Mouse (Mus musculus) adrenal gland, postnatal 25 days (tissue): Measurements from ENCODE around the gene Prrx2. TPM values are rescaled to one million over a fixed set of nuclear protein-coding genes. Genes with fewer than 3 reads are reported as not detected.

Source experiments
- DNase-seq: peaks from one replicate; pipeline ENCODE4 v3.0.0; 2021; ENCODE audit warnings: mixed read lengths
- total RNA-seq: library from RNA; stranded (reverse); gene quantifications from 2 replicates; pipeline ENCODE4 v1.2.3, GENCODE M21; 2021

Prrx2 gene
- total RNA-seq, 1 experiment from 2014 or later, result 0.76 TPM

GRCm38 (mm10) chr2:30870863-30871262, 36.1 kb downstream of the Prrx2 start:
- no peak for DNase-seq

- DNase-seq, result no peak
Measured at GRCm38 (mm10) chr2:30872669-30873068, 37.9 kb downstream of the Prrx2 start.

- DNase-seq, result no peak
Measured at GRCm38 (mm10) chr2:30874445-30874844, 39.7 kb downstream of the Prrx2 start.

GRCm38 (mm10) chr2:30875096-30875495, 40.3 kb downstream of the Prrx2 start:
- DNase-seq, result no peak

- no peak for DNase-seq
Measured at GRCm38 (mm10) chr2:30875621-30876432, 41.1 kb downstream of the Prrx2 start.

- DNase-seq, result no peak
Measured at GRCm38 (mm10) chr2:30879481-30879880, 44.7 kb downstream of the Prrx2 start.

GRCm38 (mm10) chr2:30881215-30881614, 46.4 kb downstream of the Prrx2 start:
- no peak for DNase-seq

GRCm38 (mm10) chr2:30884852-30885373, 50.1 kb downstream of the Prrx2 start:
- no peak for DNase-seq

- no peak for DNase-seq
Measured at GRCm38 (mm10) chr2:30885453-30886163, 50.8 kb downstream of the Prrx2 start.

- peak; percentile 32 for DNase-seq
Measured at GRCm38 (mm10) chr2:30891002-30891401, 56.2 kb downstream of the Prrx2 start.

GRCm38 (mm10) chr2:30893399-30893798, 58.6 kb downstream of the Prrx2 start:
- no peak for DNase-seq

GRCm38 (mm10) chr2:30893946-30894345, 59.2 kb downstream of the Prrx2 start:
- no peak for DNase-seq

GRCm38 (mm10) chr2:30897291-30897690, 62.5 kb downstream of the Prrx2 start:
- no peak for DNase-seq

- DNase-seq, result no peak
Measured at GRCm38 (mm10) chr2:30899397-30900069, 64.8 kb downstream of the Prrx2 start.

GRCm38 (mm10) chr2:30901646-30902160, 66.9 kb downstream of the Prrx2 start:
- DNase-seq, result no peak

GRCm38 (mm10) chr2:30902256-30902655, 67.5 kb downstream of the Prrx2 start:
- DNase-seq, result no peak

- DNase-seq, result no peak
Measured at GRCm38 (mm10) chr2:30902726-30903722, 68.3 kb downstream of the Prrx2 start.

GRCm38 (mm10) chr2:30904231-30904630, 69.5 kb downstream of the Prrx2 start:
- DNase-seq, result no peak

GRCm38 (mm10) chr2:30904991-30905390, 70.2 kb downstream of the Prrx2 start:
- peak; percentile 48 for DNase-seq

- DNase-seq, result no peak
Measured at GRCm38 (mm10) chr2:30905906-30906305, 71.1 kb downstream of the Prrx2 start.

- DNase-seq, result no peak
Measured at GRCm38 (mm10) chr2:30906641-30907040, 71.9 kb downstream of the Prrx2 start.
